Mouse (Mus musculus): ENCODE results near the gene A630073D07Rik.

DNA sequence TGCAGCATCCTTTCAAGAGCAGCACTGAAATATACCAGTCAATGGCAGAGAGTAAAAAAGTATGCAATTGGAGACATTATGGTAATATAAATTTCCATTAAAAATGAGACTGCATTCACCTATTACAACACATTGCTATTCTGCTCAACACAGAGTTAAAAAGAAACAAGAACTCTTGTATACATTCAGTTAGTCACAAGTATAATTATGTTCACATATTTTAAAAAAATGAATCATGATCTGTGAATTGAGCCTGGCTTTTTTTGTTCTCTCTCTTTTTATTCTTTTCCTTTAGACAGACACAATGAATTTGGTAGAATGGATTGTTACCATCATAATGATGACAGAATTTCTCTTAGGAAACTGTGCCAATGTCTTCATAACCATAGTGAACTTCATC is 5.3 kb upstream of the A630073D07Rik start, which contains the start of gene Tas2r120:
- TF ChIP-seq CTCF (IDR thresholded peaks at IDR 0.05; ENCODE audit: insufficient read depth, low read length) (no peak), POLR2A (IDR thresholded peaks at IDR 0.05; ENCODE audit: borderline replicate concordance, extremely low read depth, low read depth, low read length) (no peak)
